Mouse (Mus musculus) forebrain, embryonic 10.5 days (tissue): ENCODE data around the gene Spata31d1b. TPM values are rescaled to one million over a fixed set of nuclear protein-coding genes. Genes with fewer than 3 reads are reported as not detected.
"Not testable (repeated sequence)": the region's sequence is repeated elsewhere in the genome, so short reads cannot be mapped to it uniquely, and the experiment has no call there.

Source experiments
- DNase-seq: peaks from one replicate; pipeline ENCODE4 v3.0.0-alpha.2; 2017; ENCODE audit warnings: low spot score; ENCODE audit errors: extremely low spot score
- H3K27ac ChIP-seq: fragments of 300-500 bp; sonication (generic); 2 replicates; pipeline ENCODE4 v1.5.1; 2016; ENCODE audit warnings: mild to moderate bottlenecking
- H3K27me3 ChIP-seq: fragments of 300-500 bp; sonication (generic); 2 replicates; pipeline ENCODE4 v1.6.1; 2016; ENCODE audit warnings: mild to moderate bottlenecking; ENCODE audit not compliant: poor library complexity, severe bottlenecking
- H3K36me3 ChIP-seq: fragments of 300-500 bp; sonication (generic); replicated peaks from 2 replicates; pipeline ENCODE4 v1.6.1; 2016; ENCODE audit warnings: mild to moderate bottlenecking, moderate library complexity
- H3K4me1 ChIP-seq: fragments of 300-500 bp; sonication (generic); 2 replicates; pipeline ENCODE4 v1.6.1; 2016
- H3K4me3 ChIP-seq: fragments of 300-500 bp; sonication (generic); 2 replicates; pipeline ENCODE4 v1.5.1; 2016; ENCODE audit warnings: mild to moderate bottlenecking, moderate library complexity
- H3K9me3 ChIP-seq: fragments of 300-500 bp; sonication (generic); 2 replicates; pipeline ENCODE4 v1.6.1; 2016; ENCODE audit warnings: mild to moderate bottlenecking, moderate library complexity
- WGBS: fragments of 180-500 bp; shearing (Covaris S2); methylation state at CpG from one replicate; pipeline ENCODE4 v1.1.7; 2016; 5-methylcytosine and 5-hydroxymethylcytosine counted together
- polyA plus RNA-seq: library from polyadenylated mRNA; unstranded; fragments of >200 nt; fragmentation: Nextera tagmentation; extraction: Ambion mirVana; gene quantifications from 2 replicates; pipeline ENCODE4 v1.2.1, GENCODE M21; 2016

The Spata31d1b gene
- polyA plus RNA-seq, 1 experiment from 2014 or later, result 0.04 TPM

DNA sequence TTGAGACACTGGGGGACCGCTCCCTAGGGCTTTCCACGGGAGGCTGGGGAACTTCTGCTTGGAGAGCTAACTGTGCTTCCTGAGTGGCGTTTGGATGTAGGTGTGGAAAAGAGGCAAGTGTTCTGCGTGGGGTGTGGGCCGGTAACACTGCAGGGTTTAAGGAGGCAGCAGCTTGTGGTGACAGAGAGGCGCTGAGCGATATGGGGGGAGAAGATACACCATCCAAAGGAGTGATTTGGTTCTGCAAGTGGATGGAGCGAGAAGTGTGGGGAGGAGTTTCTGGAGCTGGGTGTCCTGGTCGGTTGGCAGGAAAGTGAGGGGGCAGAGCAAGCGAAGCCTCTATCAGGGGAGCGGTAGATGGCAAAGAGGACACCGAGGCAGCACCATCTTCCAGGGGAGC is 8.6 kb upstream of the Spata31d1b start:
- no peaks in the 10 kb centered on the region for H3K36me3 ChIP-seq
- no peak for DNase-seq
- 88% methylated on average over 12 of the region's 12 CpGs for WGBS
- peaks cover 14% of the 10 kb centered on the region for H3K4me1 ChIP-seq
- H3K27ac ChIP-seq, result no peak overlapping the region; the same call in 1 of the 2 replicates
- no peak overlapping the region for H3K4me3 ChIP-seq
- peaks cover 12% of the 10 kb centered on the region; the same call in 1 of the 2 replicates for H3K27me3 ChIP-seq
- H3K9me3 ChIP-seq, result no peaks in the 10 kb centered on the region

GRCm38 (mm10) chr13:59704562-59704961 is 7.5 kb upstream of the Spata31d1b start:
- H3K9me3 ChIP-seq, result no peaks in the 10 kb centered on the region
- peaks cover 14% of the 10 kb centered on the region for H3K4me1 ChIP-seq
- H3K36me3 ChIP-seq, result no peaks in the 10 kb centered on the region
- no peak overlapping the region for H3K27ac ChIP-seq
- DNase-seq, result no peak
- H3K4me3 ChIP-seq, result no peak overlapping the region
- 65% methylated on average over 12 of the region's 12 CpGs for WGBS
- H3K27me3 ChIP-seq, result peaks cover 12% of the 10 kb centered on the region; the same call in 1 of the 2 replicates

GRCm38 (mm10) chr13:59710230-59710629 is 1.9 kb upstream of the Spata31d1b start, which contains the start of gene Spata31d1a:
Gene Spata31d1a, minus strand, starts transcription at chr13:59710330.
- no peaks in the 10 kb centered on the region for H3K9me3 ChIP-seq
- no peak within 1 kb of the TSS for H3K27ac ChIP-seq
- H3K4me3 ChIP-seq, result no peak within 1 kb of the TSS
- H3K27me3 ChIP-seq, result peaks cover 9% of the 10 kb centered on the region; the same call in 1 of the 2 replicates
- no peak for DNase-seq
- H3K36me3 ChIP-seq, result no peaks in the 10 kb centered on the region
- peaks cover 5% of the 10 kb centered on the region; the same call in 1 of the 2 replicates for H3K4me1 ChIP-seq
- 92% methylated on average over 15 of the region's 15 CpGs for WGBS

DNA sequence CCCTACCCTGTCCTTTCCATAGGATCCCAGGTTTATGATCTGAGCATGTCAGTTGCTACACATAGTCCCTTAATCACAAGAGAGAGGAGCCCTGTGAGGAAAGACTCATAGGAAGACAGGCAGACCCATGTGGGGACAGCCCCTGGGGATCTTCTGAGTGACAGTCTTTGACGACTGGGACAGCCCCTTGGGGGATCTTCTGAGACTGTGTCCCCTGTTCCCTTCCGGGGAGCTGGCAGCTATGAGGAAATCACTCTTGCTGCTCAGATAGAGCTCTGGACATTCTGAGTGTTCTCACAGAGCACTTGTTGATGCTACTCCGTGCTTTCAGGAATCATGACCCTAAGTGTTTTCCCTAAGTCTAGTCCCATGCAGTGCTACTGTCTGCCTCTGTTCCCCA is 1.6 kb downstream of the Spata31d1b start:
- WGBS, result 36% methylated on average over 3 of the region's 3 CpGs
- Histone ChIP-seq H3K27me3 (peaks cover 9% of the 10 kb centered on the region; the same call in 1 of the 2 replicates), H3K4me1 (peaks cover 5% of the 10 kb centered on the region; the same call in 1 of the 2 replicates), H3K9me3 (no peaks in the 10 kb centered on the region), H3K36me3 (no peaks in the 10 kb centered on the region), H3K27ac (no peak overlapping the region), H3K4me3 (no peak overlapping the region)
- DNase-seq, result no peak

DNA sequence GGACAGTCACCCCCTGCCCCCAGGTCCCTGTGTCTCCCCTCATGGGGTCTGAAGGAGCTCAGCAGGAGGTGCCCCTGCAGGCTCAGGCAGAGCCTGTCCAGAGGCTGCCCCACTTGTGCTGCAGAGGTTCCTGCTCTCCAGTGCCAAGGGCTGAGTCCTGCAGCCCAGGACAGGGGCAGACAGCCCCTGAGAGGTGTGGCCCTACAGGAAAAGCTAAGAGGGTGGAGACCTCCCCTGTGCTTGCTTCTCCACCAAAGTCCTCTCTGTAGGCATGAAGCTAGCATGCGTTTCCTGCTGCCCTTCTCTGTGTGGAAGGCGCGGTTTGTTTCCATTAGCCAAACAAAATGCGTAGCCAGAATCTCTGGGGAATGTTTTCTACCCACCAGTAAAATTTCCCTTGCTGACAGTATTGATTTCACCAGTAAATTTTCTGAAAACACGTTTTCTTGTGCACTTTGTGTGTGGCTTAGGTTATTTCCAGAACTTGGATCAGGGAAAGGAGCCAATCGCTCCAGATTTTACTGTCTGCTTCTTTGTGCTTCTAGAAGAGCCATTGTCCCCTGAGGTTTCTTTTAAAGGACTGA is 6.9 kb downstream of the Spata31d1b start:
- not testable (repeated sequence) for H3K4me1 ChIP-seq, H3K27me3 ChIP-seq, DNase-seq, H3K27ac ChIP-seq, H3K4me3 ChIP-seq, H3K36me3 ChIP-seq, H3K9me3 ChIP-seq
- 54% methylated on average over 6 of the region's 6 CpGs for WGBS

DNA sequence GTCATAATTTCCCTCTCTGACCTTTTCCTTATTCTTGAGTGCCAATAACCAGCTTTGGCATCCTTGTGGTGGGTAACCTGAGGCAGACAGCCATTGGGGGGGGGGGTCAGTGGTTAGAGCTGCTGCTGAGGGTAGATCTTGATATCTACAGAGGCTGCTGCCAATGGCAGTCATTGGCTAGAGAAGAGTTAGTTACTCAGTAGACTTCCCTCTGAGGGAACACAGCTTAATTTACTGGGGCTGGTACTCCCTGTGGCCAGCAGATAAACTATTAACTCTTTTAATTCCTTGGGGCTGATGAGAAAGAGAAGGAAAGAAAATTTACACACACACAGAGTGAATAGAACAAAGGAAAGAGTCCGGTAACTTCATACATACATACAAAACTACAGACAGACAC is 7.4 kb downstream of the Spata31d1b start:
- no peak overlapping the region for H3K27ac ChIP-seq
- H3K36me3 ChIP-seq, result no peaks in the 10 kb centered on the region
- 90% methylated on average over 1 of the region's 1 CpGs for WGBS
- no peaks in the 10 kb centered on the region for H3K9me3 ChIP-seq
- H3K4me1 ChIP-seq, result no peaks in the 10 kb centered on the region
- H3K4me3 ChIP-seq, result no peak overlapping the region
- H3K27me3 ChIP-seq, result 0 out of 2 replicates have a peak, but pooled peaks cover 2% of the 10 kb centered on the region
- DNase-seq, result no peak

DNA sequence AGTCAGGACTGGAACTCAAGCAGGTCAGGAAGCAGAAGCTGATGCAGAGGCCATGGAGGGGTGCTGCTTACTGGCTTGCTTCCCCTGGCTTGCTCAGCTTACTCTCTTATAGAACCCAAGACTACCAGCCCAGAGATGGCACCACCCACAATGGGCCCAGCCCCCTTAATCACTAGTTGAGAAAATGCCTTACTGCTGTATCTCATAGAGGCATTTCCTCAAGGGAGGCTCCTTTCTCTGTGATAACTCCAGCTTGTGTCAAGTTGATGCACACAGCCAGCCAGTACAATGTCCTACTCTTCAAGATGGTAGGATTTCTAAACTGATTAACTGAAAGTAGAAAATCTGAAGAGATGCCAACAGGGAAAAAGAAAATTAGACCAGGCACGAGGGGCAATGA is 10.0 kb downstream of the Spata31d1b start:
- H3K4me1 ChIP-seq, H3K9me3 ChIP-seq, H3K36me3 ChIP-seq, H3K27ac ChIP-seq, H3K4me3 ChIP-seq, DNase-seq: not testable (repeated sequence)
- peaks cover 27% of the 10 kb centered on the region for H3K27me3 ChIP-seq
- WGBS, result 89% methylated on average over 1 of the region's 1 CpGs

DNA sequence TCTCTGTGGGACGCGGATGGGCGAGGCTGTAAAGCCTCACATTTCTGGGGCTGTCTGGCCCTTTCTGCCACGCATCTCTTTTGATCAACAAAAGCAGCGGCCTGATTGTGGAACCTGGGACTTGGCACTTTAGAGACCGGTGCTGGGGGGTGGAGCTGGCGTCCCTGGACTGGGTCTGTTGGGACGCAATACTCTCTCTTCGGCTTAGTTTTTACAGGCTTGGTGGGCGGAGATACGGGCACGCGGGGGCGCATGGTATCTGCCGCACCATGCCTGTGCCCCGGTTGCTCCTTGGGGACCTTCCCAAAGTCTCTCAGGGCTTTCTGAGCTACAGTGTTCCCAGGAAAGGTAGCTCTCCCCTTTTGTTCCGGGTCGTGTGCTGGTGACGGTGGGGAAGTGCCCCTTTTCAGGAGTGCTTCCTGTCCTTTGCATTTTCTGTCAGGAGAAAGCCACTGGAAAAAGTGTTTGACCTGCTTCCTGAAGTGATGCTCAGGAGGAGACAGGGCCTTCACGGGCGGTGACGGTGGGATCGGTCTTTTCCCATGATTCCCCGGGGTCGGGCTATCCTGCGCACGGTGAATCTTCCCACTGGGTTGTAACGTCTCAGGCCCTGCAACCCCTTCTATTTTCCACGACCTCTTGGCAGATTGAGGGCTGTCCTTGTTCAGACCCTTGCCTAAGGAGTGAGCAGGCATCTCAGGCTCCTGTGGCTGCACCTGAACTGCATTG is 14.2 kb downstream of the Spata31d1b start:
- Histone ChIP-seq H3K4me3 (peak overlapping the region; percentile 29), H3K9me3 (no peaks in the 10 kb centered on the region), H3K4me1 (peaks cover 17% of the 10 kb centered on the region), H3K36me3 (no peaks in the 10 kb centered on the region), H3K27ac (peak overlapping the region; percentile 53; the same call in 1 of the 2 replicates), H3K27me3 (peaks cover 38% of the 10 kb centered on the region)
- DNase-seq, result no peak
- 37% methylated on average over 29 of the region's 29 CpGs for WGBS

DNA sequence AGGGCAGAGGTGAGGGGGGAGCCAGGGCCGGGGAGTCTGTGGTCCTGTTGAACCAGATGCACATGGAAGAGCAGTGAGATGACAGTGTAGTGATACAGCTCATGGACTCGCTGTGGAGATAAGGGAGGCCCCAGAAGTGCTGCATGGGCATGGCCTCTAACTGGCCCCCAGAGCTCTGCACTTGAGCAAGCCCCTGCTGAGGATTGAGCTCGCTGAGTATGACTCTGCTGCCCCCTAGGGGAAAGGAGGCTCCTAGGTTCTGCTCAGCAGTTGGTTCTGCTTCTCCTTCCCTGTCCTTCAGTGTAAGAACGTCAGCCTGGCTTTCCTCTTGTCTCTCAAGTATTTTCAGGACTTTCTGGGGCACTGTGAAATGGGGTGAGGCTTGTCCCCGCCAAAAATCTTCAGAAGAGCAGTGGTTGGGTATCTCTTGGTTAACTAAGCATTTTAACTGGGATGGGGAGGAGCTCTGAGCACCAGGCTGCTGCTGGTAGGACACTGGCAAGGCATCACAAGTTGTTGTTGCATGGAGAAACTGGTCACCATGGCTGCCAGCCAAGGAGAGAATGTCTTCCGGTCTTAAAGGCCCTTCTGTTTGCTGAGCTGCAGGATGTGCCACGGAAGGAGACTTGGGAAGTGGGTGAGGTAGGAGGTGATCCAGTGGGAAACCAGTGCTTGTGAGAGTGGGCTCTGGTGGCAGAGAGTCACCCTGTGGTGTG is 16.5 kb downstream of the Spata31d1b start:
- H3K9me3 ChIP-seq, result no peaks in the 10 kb centered on the region
- peak; percentile 79 for DNase-seq
- WGBS, result 36% methylated on average over 7 of the region's 7 CpGs
- peaks cover 38% of the 10 kb centered on the region for H3K27me3 ChIP-seq
- H3K27ac ChIP-seq, result peak overlapping the region; percentile 20; the same call in 1 of the 2 replicates
- H3K4me3 ChIP-seq, result no peak overlapping the region
- no peaks in the 10 kb centered on the region for H3K36me3 ChIP-seq
- H3K4me1 ChIP-seq, result peaks cover 20% of the 10 kb centered on the region

DNA sequence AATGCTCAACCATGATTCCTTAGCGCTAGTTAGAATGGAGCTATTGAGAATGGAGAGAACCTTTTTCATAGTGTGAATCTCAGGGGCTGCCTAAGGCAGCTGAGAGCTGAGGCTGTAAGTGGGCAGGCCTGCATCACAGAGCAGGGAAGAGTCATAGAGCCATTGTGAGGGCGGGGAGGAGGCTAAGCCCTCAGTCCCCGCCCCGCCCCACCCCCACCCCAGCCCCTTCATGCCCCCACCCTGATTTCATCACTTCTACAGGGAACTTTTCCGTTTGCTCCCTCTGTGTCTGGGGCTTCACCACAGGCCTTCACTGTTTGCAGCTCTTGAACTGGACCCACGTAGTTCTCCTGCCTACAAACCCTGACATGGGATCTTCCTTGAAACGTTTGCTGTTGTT is 19.6 kb downstream of the Spata31d1b start, which contains the start of gene Spata31d1d:
Spata31d1d (minus strand) TSS at position 101 of the 400 bp plus-strand sequence.
- Histone ChIP-seq H3K27me3 (peaks cover 16% of the 10 kb centered on the region), H3K9me3 (no peaks in the 10 kb centered on the region), H3K36me3 (no peaks in the 10 kb centered on the region), H3K4me1 (peaks cover 23% of the 10 kb centered on the region), H3K4me3 (no peak within 1 kb of the TSS), H3K27ac (no peak within 1 kb of the TSS)
- 44% methylated on average over 7 of the region's 7 CpGs for WGBS
- no peak for DNase-seq

DNA sequence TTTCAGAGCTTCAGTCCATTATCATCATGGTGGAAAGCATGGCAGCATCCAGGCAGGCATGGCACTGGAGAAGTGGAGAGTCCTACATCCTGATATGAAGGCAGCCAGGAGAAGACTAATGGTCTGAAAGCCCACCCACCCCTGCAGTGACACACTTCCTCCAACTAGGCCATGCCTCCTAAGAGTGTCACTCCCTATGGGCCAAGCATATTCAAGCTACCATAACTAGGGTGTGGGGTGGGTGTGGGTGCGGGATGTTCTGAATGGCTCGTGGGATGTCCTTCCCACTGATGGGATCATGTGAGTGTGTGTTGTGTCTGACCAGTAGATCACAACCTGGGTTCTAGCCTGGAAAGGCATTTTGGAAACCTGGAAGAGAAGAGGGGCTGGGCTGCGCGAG is 21.9 kb downstream of the Spata31d1b start:
- H3K9me3 ChIP-seq, result no peaks in the 10 kb centered on the region
- peaks cover 15% of the 10 kb centered on the region for H3K4me1 ChIP-seq
- H3K4me3 ChIP-seq, result no peak overlapping the region
- no peak overlapping the region for H3K27ac ChIP-seq
- DNase-seq, result no peak
- no peaks in the 10 kb centered on the region for H3K27me3 ChIP-seq
- no peaks in the 10 kb centered on the region for H3K36me3 ChIP-seq
- WGBS, result 75% methylated on average over 4 of the region's 4 CpGs

GRCm38 (mm10) chr13:59734347-59734746 is 22.3 kb downstream of the Spata31d1b start:
- H3K4me3 ChIP-seq, H3K27ac ChIP-seq, DNase-seq, H3K9me3 ChIP-seq, H3K27me3 ChIP-seq, H3K36me3 ChIP-seq: not testable (repeated sequence)
- H3K4me1 ChIP-seq, result peaks cover 15% of the 10 kb centered on the region
- WGBS, result 30% methylated on average over 6 of the region's 6 CpGs
